Mouse (Mus musculus): Measurements from ENCODE around the gene Selenop.

- TF ChIP-seq CTCF (conservative IDR thresholded peaks at IDR 0.05 in 1 of 2, IDR thresholded peaks at IDR 0.05 in 1 of 2; ENCODE audit: low read depth in 2 of 2, low read length in 2 of 2) (no peak), SIN3A (IDR thresholded peaks at IDR 0.05; ENCODE audit: low read length) (no peak), POLR2AphosphoS2 (IDR thresholded peaks at IDR 0.05; ENCODE audit: low read depth, low read length) (no peak), MXI1 (IDR thresholded peaks at IDR 0.05; ENCODE audit: low read depth, low read length) (no peak), EP300 (IDR thresholded peaks at IDR 0.05; ENCODE audit: low read length) (no peak), BHLHE40 (IDR thresholded peaks at IDR 0.05; ENCODE audit: low read depth, low read length) (no peak), IRF4 (IDR thresholded peaks at IDR 0.05; ENCODE audit: low read depth, low read length) (no peak), CHD2 (IDR thresholded peaks at IDR 0.05; ENCODE audit: low read length) (no peak), MAFK (IDR thresholded peaks at IDR 0.05; ENCODE audit: insufficient replicate concordance, low read length) (no peak)
These were observed 32.2 kb downstream of the Selenop start for GRCm38 (mm10) chr15:3300361-3301100.

Data from CH12.LX (cell line).